Mouse (Mus musculus): ENCODE results near the gene Zfp384. TPM values are rescaled to one million over a fixed set of nuclear protein-coding genes. Genes with fewer than 3 reads are reported as not detected.
A peak's percentile ranks its signal among the peaks of the same experiment; 100 is the strongest.

Zfp384 gene
- polyA plus RNA-seq (2014; fragmentation: Nextera tagmentation; extraction: Ambion mirVana) = 6.6 and 7.2 TPM in 2 replicates

DNA sequence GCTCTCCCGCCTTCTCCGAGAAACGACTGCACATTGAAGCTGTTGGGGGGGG, at the start of gene Zfp384:
TSS of gene Zfp384 (plus strand) at position 17 of the 52 bp plus-strand sequence.
- H3K4me1 ChIP-seq (ENCODE audit: control insufficient read depth in 2 of 2, insufficient read depth in 2 of 2, low read length in 2 of 2) = peaks cover 6 to 26% of the 10 kb centered on the region in 2 experiments; a peak in 3 of 4 replicates
- no peak for ATAC-seq (ENCODE audit: insufficient number of reproducible peaks, insufficient read depth, low FRiP score, low read depth)
- WGBS = 0% methylated on average over 3 of the region's 3 CpGs
- H3K9me3 ChIP-seq (ENCODE audit: control insufficient read depth, low read length) = no peaks in the 10 kb centered on the region
- peaks cover 34% of the 10 kb centered on the region for H3K36me3 ChIP-seq (ENCODE audit: control insufficient read depth, insufficient read depth, low read length)
- peak within 1 kb of the TSS; percentile 70 to 82 for H3K4me3 ChIP-seq (ENCODE audit: control insufficient read depth in 1 of 2, insufficient read depth in 1 of 2, low read depth in 1 of 2, low read length in 2 of 2)
- H3K27me3 ChIP-seq (ENCODE audit: control insufficient read depth, insufficient read depth, low read length) = no peaks in the 10 kb centered on the region
- peak within 1 kb of the TSS; percentile 95 for H3K9ac ChIP-seq (ENCODE audit: low read length)
- H3K4me2 ChIP-seq (ENCODE audit: low read length) = peak within 1 kb of the TSS; percentile 83
- H3K27ac ChIP-seq (replicated peaks in 1 of 2; ENCODE audit: control insufficient read depth in 1 of 2, insufficient read depth in 1 of 2, low read depth in 2 of 2, low read length in 2 of 2) = peak within 1 kb of the TSS; percentile 83 to 98

DNA sequence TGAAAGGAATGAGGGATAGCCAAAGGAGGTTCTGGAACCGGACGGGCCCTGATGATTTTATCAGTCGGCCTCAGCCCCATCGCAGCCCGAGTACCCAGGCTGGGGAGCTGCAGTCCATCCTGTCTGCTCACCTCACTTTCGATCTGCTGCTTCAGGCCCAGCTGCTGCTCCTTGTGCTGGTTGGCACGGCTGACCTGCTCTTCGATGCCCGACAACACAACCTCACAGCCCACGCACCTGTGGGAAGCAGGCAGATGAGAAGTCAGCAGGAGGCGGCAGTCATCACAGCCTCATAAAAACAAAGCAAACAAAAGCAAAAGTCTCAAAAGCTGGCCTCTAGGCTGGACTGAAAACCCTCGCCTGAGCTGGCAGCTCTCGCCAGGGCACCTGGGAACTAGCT, 49.0 kb upstream of the Zfp384 start:
- H3K4me2 ChIP-seq (ENCODE audit: low read length) = no peak overlapping the region
- peaks cover 71% of the 10 kb centered on the region for H3K36me3 ChIP-seq (ENCODE audit: control insufficient read depth, insufficient read depth, low read length)
- no peak overlapping the region for H3K4me3 ChIP-seq (ENCODE audit: control insufficient read depth in 1 of 2, insufficient read depth in 1 of 2, low read depth in 1 of 2, low read length in 2 of 2)
- no peak overlapping the region for H3K27ac ChIP-seq (replicated peaks in 1 of 2; ENCODE audit: control insufficient read depth in 1 of 2, insufficient read depth in 1 of 2, low read depth in 2 of 2, low read length in 2 of 2)
- peaks cover 5 to 8% of the 10 kb centered on the region in 2 experiments for H3K4me1 ChIP-seq (ENCODE audit: control insufficient read depth in 2 of 2, insufficient read depth in 2 of 2, low read length in 2 of 2)
- no peak overlapping the region for H3K9ac ChIP-seq (ENCODE audit: low read length)
- no peak for ATAC-seq (ENCODE audit: insufficient number of reproducible peaks, insufficient read depth, low FRiP score, low read depth)
- no peaks in the 10 kb centered on the region for H3K9me3 ChIP-seq (ENCODE audit: control insufficient read depth, low read length)
- WGBS = 93% methylated on average over 13 of the region's 13 CpGs
- no peaks in the 10 kb centered on the region for H3K27me3 ChIP-seq (ENCODE audit: control insufficient read depth, insufficient read depth, low read length)

DNA sequence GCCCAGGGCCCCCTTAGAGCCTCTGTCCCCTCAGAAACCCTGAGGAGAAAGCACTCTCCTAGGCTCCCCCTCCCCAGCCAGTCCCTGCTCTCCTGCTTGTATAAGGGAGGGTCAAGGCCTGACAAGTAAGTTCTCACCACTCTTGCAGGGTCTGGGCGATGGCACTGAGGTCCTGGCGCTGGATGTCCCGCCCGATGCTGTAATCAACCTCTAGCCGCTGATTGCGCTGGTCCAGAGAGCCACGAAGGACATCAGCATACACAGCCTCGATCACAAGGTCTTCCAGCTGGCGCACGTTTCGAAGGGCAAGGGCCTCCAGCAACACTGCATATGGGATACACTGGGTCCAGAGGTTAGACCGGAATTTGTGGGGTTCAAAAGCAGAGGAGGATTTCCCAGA, 47.9 kb upstream of the Zfp384 start:
- H3K36me3 ChIP-seq (ENCODE audit: control insufficient read depth, insufficient read depth, low read length) = peaks cover 61% of the 10 kb centered on the region
- H3K4me3 ChIP-seq (ENCODE audit: control insufficient read depth in 1 of 2, insufficient read depth in 1 of 2, low read depth in 1 of 2, low read length in 2 of 2) = no peak overlapping the region
- H3K4me2 ChIP-seq (ENCODE audit: low read length) = no peak overlapping the region
- 91% methylated on average over 12 of the region's 12 CpGs for WGBS
- peaks cover 6 to 10% of the 10 kb centered on the region in 2 experiments for H3K4me1 ChIP-seq (ENCODE audit: control insufficient read depth in 2 of 2, insufficient read depth in 2 of 2, low read length in 2 of 2)
- no peaks in the 10 kb centered on the region for H3K9me3 ChIP-seq (ENCODE audit: control insufficient read depth, low read length)
- H3K9ac ChIP-seq (ENCODE audit: low read length) = no peak overlapping the region
- H3K27me3 ChIP-seq (ENCODE audit: control insufficient read depth, insufficient read depth, low read length) = no peaks in the 10 kb centered on the region
- no peak for ATAC-seq (ENCODE audit: insufficient number of reproducible peaks, insufficient read depth, low FRiP score, low read depth)
- H3K27ac ChIP-seq (replicated peaks in 1 of 2; ENCODE audit: control insufficient read depth in 1 of 2, insufficient read depth in 1 of 2, low read depth in 2 of 2, low read length in 2 of 2) = no peak overlapping the region

DNA sequence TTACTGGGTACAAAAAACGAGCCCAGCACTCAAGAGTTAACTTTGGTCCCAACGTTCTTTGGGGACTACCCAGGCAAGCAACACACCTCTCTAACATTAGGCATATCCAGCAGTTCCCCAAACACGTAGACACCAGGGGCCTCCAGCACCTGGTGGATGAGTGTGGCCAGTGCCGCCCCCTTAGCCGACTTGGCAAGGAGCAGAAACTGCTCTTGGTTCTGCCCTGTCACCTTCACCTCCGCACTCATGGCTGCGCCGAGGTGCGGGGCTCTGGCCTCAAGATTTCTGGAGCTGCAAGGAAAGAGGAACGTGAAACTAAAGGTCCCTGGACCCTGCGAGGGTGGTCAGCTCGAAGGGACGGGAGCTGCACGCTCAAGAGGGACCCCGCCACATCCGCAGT, 44.3 kb upstream of the Zfp384 start:
- Histone ChIP-seq H3K9ac (ENCODE audit: low read length) (peak overlapping the region; percentile 91), H3K27me3 (ENCODE audit: control insufficient read depth, insufficient read depth, low read length) (no peaks in the 10 kb centered on the region), H3K4me3 (ENCODE audit: control insufficient read depth in 1 of 2, insufficient read depth in 1 of 2, low read depth in 1 of 2, low read length in 2 of 2) (peak overlapping the region; percentile 91 to 94), H3K9me3 (ENCODE audit: control insufficient read depth, low read length) (no peaks in the 10 kb centered on the region), H3K36me3 (ENCODE audit: control insufficient read depth, insufficient read depth, low read length) (peaks cover 33% of the 10 kb centered on the region), H3K4me2 (ENCODE audit: low read length) (peak overlapping the region; percentile 95), H3K4me1 (ENCODE audit: control insufficient read depth in 2 of 2, insufficient read depth in 2 of 2, low read length in 2 of 2) (peaks cover 6 to 14% of the 10 kb centered on the region in 2 experiments), H3K27ac (replicated peaks in 1 of 2; ENCODE audit: control insufficient read depth in 1 of 2, insufficient read depth in 1 of 2, low read depth in 2 of 2, low read length in 2 of 2) (peak overlapping the region in 1 of 2 experiments; percentile 92; a peak in 2 of 4 replicates)
- ATAC-seq (ENCODE audit: insufficient number of reproducible peaks, insufficient read depth, low FRiP score, low read depth) = no peak
- WGBS = 35% methylated on average over 16 of the region's 16 CpGs

DNA sequence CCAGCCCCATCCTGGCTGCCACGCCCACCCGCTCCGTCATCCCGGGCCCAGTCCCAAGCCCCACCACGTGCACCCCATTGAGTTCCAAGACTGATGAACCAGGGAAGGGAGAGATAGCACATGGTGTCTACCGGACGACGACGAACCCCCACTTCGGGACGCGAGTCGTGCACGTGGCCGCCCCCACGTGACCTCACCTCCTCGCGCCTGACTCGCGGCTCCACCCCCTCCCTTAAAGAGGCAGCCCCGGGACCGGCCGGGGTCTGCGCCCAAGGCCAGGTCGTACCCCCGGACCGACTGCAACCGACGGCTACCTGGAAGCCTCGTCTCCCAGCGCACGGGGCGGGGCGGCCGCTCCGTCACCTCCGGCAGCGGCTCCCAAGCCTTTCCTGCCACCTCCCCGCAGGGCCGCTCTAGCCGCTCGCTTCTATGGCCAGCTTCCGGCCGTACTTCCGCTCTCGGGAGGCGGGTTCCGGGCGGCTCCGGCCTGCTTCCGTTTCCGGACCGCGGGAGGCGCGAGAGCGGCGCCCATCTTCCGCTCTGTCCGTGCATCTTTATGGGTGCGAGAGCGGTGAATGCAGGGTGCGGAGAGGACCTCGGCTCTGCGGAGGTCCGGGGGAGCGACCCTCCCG, 43.7 kb upstream of the Zfp384 start, which contains the start of gene Cops7a:
TSS of gene Cops7a (minus strand) at position 451 of the 632 bp plus-strand sequence.
- Histone ChIP-seq H3K4me3 (ENCODE audit: control insufficient read depth in 1 of 2, insufficient read depth in 1 of 2, low read depth in 1 of 2, low read length in 2 of 2) (peak within 1 kb of the TSS; percentile 91 to 94), H3K9me3 (ENCODE audit: control insufficient read depth, low read length) (no peaks in the 10 kb centered on the region), H3K4me1 (ENCODE audit: control insufficient read depth in 2 of 2, insufficient read depth in 2 of 2, low read length in 2 of 2) (peaks cover 6 to 14% of the 10 kb centered on the region in 2 experiments), H3K27ac (replicated peaks in 1 of 2; ENCODE audit: control insufficient read depth in 1 of 2, insufficient read depth in 1 of 2, low read depth in 2 of 2, low read length in 2 of 2) (peak within 1 kb of the TSS; percentile 91 to 92), H3K9ac (ENCODE audit: low read length) (peak within 1 kb of the TSS; percentile 91), H3K27me3 (ENCODE audit: control insufficient read depth, insufficient read depth, low read length) (no peaks in the 10 kb centered on the region), H3K36me3 (ENCODE audit: control insufficient read depth, insufficient read depth, low read length) (peaks cover 27% of the 10 kb centered on the region), H3K4me2 (ENCODE audit: low read length) (peak within 1 kb of the TSS; percentile 95)
- WGBS = under 1% methylated on average over 68 of the region's 68 CpGs
- peak; percentile 92 for ATAC-seq (ENCODE audit: insufficient number of reproducible peaks, insufficient read depth, low FRiP score, low read depth)

- no peaks in the 10 kb centered on the region for H3K27me3 ChIP-seq (ENCODE audit: control insufficient read depth, insufficient read depth, low read length)
- no peak for ATAC-seq (ENCODE audit: insufficient number of reproducible peaks, insufficient read depth, low FRiP score, low read depth)
- H3K4me1 ChIP-seq (ENCODE audit: control insufficient read depth in 2 of 2, insufficient read depth in 2 of 2, low read length in 2 of 2) = peaks cover 6 to 14% of the 10 kb centered on the region in 2 experiments
- peak overlapping the region; percentile 91 to 94 for H3K4me3 ChIP-seq (ENCODE audit: control insufficient read depth in 1 of 2, insufficient read depth in 1 of 2, low read depth in 1 of 2, low read length in 2 of 2)
- peak overlapping the region; percentile 91 to 92 for H3K27ac ChIP-seq (replicated peaks in 1 of 2; ENCODE audit: control insufficient read depth in 1 of 2, insufficient read depth in 1 of 2, low read depth in 2 of 2, low read length in 2 of 2)
- peak overlapping the region; percentile 91 for H3K9ac ChIP-seq (ENCODE audit: low read length)
- H3K9me3 ChIP-seq (ENCODE audit: control insufficient read depth, low read length) = no peaks in the 10 kb centered on the region
- peak overlapping the region; percentile 95 for H3K4me2 ChIP-seq (ENCODE audit: low read length)
- 14% methylated on average over 15 of the region's 15 CpGs for WGBS
- peaks cover 22% of the 10 kb centered on the region for H3K36me3 ChIP-seq (ENCODE audit: control insufficient read depth, insufficient read depth, low read length)
These were observed 43.2 kb upstream of the Zfp384 start for GRCm38 (mm10) chr6:124965747-124966146.

- Histone ChIP-seq H3K4me3 (ENCODE audit: control insufficient read depth in 1 of 2, insufficient read depth in 1 of 2, low read depth in 1 of 2, low read length in 2 of 2) (peak overlapping the region in 1 of 2 experiments; percentile 94; a peak in 1 of 4 replicates), H3K9ac (ENCODE audit: low read length) (no peak overlapping the region), H3K4me1 (ENCODE audit: control insufficient read depth in 2 of 2, insufficient read depth in 2 of 2, low read length in 2 of 2) (peaks cover 6 to 14% of the 10 kb centered on the region in 2 experiments), H3K27me3 (ENCODE audit: control insufficient read depth, insufficient read depth, low read length) (no peaks in the 10 kb centered on the region), H3K4me2 (ENCODE audit: low read length) (peak overlapping the region; percentile 95), H3K36me3 (ENCODE audit: control insufficient read depth, insufficient read depth, low read length) (peaks cover 13% of the 10 kb centered on the region), H3K9me3 (ENCODE audit: control insufficient read depth, low read length) (no peaks in the 10 kb centered on the region), H3K27ac (replicated peaks in 1 of 2; ENCODE audit: control insufficient read depth in 1 of 2, insufficient read depth in 1 of 2, low read depth in 2 of 2, low read length in 2 of 2) (no peak overlapping the region)
- WGBS = 98% methylated on average over 7 of the region's 7 CpGs
- no peak for ATAC-seq (ENCODE audit: insufficient number of reproducible peaks, insufficient read depth, low FRiP score, low read depth)
These were observed 42.4 kb upstream of the Zfp384 start for GRCm38 (mm10) chr6:124966466-124967118.

All from heart, embryonic 14.5 days (tissue).